Mouse (Mus musculus): Measurements from ENCODE around the gene C1qtnf4.

DNA sequence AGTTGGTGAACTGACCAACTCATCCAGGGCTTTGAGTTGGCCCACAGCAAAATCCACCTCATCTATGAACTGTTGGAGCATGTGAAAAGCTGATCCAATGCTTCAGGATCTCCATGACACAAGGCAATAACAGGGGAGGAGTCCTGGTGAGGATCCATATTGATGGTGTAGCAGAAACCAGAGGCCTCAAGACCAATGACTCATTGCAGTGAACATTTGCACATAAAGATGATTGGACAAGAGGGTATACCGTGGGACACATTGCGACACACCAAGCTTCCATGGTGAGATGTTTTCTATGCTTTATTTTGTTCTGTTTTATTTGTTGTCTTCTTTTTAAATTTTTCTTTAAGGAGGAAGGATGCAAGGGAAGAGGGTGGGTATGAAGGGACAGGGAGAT is 37.0 kb downstream of the C1qtnf4 start:
- TF ChIP-seq POLR2A (IDR thresholded peaks at IDR 0.05; ENCODE audit: low read depth, low read length), result no peak
- no peak for TF ChIP-seq CTCF (IDR thresholded peaks at IDR 0.05; ENCODE audit: extremely low read depth, insufficient read length, insufficient replicate concordance, low read depth, low read length)

All from small intestine, adult 2 months (tissue).